Mouse (Mus musculus): ENCODE measurements around the gene Creb1. TPM values are rescaled to one million over a fixed set of nuclear protein-coding genes. Genes with fewer than 3 reads are reported as not detected.
A peak's percentile ranks its signal among the peaks of the same experiment; 100 is the strongest.
"Not testable (repeated sequence)": the region's sequence is repeated elsewhere in the genome, so short reads cannot be mapped to it uniquely, and the experiment has no call there.

The Creb1 gene
- total RNA-seq, 2 experiments from 2014 or later, result 18.4 to 20.3 TPM

- DNase-seq (ENCODE audit: low spot score), result peak; percentile 93
Measured at GRCm38 (mm10) chr1:64616881-64617714, 84.7 kb downstream of the Creb1 start, which contains the start of gene Mettl21a. TSS of gene Mettl21a (minus strand) at chr1:64617242.

GRCm38 (mm10) chr1:64617715-64617984 lies 85.2 kb downstream of the Creb1 start:
- DNase-seq (ENCODE audit: low spot score), result peak; percentile 82

- DNase-seq (ENCODE audit: low spot score), result no peak
Measured at GRCm38 (mm10) chr1:64618226-64618625, 85.8 kb downstream of the Creb1 start.

GRCm38 (mm10) chr1:64621116-64621515 lies 88.7 kb downstream of the Creb1 start:
- DNase-seq (ENCODE audit: low spot score), result no peak

GRCm38 (mm10) chr1:64623558-64624435 lies 91.4 kb downstream of the Creb1 start:
- DNase-seq (ENCODE audit: low spot score), result no peak

- DNase-seq (ENCODE audit: low spot score), result no peak
Measured at GRCm38 (mm10) chr1:64625214-64625613, 92.8 kb downstream of the Creb1 start.

- DNase-seq (ENCODE audit: low spot score), result no peak
Measured at GRCm38 (mm10) chr1:64631526-64631925, 99.1 kb downstream of the Creb1 start.

- no peak for DNase-seq (ENCODE audit: low spot score)
Measured at GRCm38 (mm10) chr1:64633237-64633636, 100.8 kb downstream of the Creb1 start.

- DNase-seq (ENCODE audit: low spot score), result no peak
Measured at GRCm38 (mm10) chr1:64635624-64636023, 103.2 kb downstream of the Creb1 start.

GRCm38 (mm10) chr1:64639279-64639678 lies 106.8 kb downstream of the Creb1 start:
- no peak for DNase-seq (ENCODE audit: low spot score)

GRCm38 (mm10) chr1:64641069-64641468 lies 108.6 kb downstream of the Creb1 start:
- DNase-seq (ENCODE audit: low spot score), result no peak

GRCm38 (mm10) chr1:64642541-64642940 lies 110.1 kb downstream of the Creb1 start:
- DNase-seq (ENCODE audit: low spot score), result not testable (repeated sequence)

- DNase-seq (ENCODE audit: low spot score), result no peak
Measured at GRCm38 (mm10) chr1:64644513-64644912, 112.1 kb downstream of the Creb1 start.

- DNase-seq (ENCODE audit: low spot score), result peak; percentile 9
Measured at GRCm38 (mm10) chr1:64649362-64650124, 117.1 kb downstream of the Creb1 start.

- no peak for DNase-seq (ENCODE audit: low spot score)
Measured at GRCm38 (mm10) chr1:64653701-64654100, 121.3 kb downstream of the Creb1 start.

Other genes with a start within 250 kb of the Creb1 start
- gene Mettl21a, start 84.6 kb downstream of the Creb1 start, total RNA-seq (2021), result 10 to 100 TPM in 1 of 2 experiments, 1 to 10 TPM in 1; 8.7 to 10.9 TPM
- 10 to 100 TPM; 20.1 to 25.3 TPM for gene Ccnyl1, start 157.8 kb downstream of the Creb1 start, total RNA-seq (2021)
- gene Fzd5, start 205.1 kb downstream of the Creb1 start, total RNA-seq (2021), result 1 to 10 TPM; 1.8 to 2.2 TPM